Mouse (Mus musculus) megakaryocyte, embryonic 14.5 days (primary cell): Measurements from ENCODE around the gene Dact2.

ENCODE experiments used
- FLI1 ChIP-seq: IDR thresholded peaks from 2 replicates; pipeline ENCODE4 v1.6.1; 2012; ENCODE audit warnings: low read length, inconsistent platforms, mixed read lengths
- GATA1 ChIP-seq: IDR thresholded peaks from 3 replicates; pipeline ENCODE4 v1.6.1; 2012; ENCODE audit warnings: mixed read lengths, low read length, inconsistent platforms, borderline replicate concordance

GRCm38 (mm10) chr17:14166746-14167432, 37.2 kb downstream of the Dact2 start:
- TF ChIP-seq GATA1 (no peak), FLI1 (no peak)
